Mouse (Mus musculus): ENCODE data around the gene Sp2. TPM values are rescaled to one million over a fixed set of nuclear protein-coding genes. Genes with fewer than 3 reads are reported as not detected.
A peak's percentile ranks its signal among the peaks of the same experiment; 100 is the strongest.

Gene Sp2
- polyA plus RNA-seq, 1 experiment from 2014 or later = 18.6 TPM

- Histone ChIP-seq H3K4me3 (no peak overlapping the region), H3K27me3 (0 out of 2 replicates have a peak, but pooled peaks cover 4% of the 10 kb centered on the region), H3K4me1 (replicated peaks) (peaks cover 13% of the 10 kb centered on the region), H3K27ac (replicated peaks) (no peak overlapping the region), H3K9ac (no peak overlapping the region), H3K36me3 (no peaks in the 10 kb centered on the region), H3K9me3 (no peaks in the 10 kb centered on the region), H3K4me2 (no peak overlapping the region)
- no peak for ATAC-seq (ENCODE audit: low FRiP score, low read depth)
- 79% methylated on average over 5 of the region's 5 CpGs for WGBS
Measured at GRCm38 (mm10) chr11:96991501-96991900, 8.7 kb upstream of the Sp2 start.

- Histone ChIP-seq H3K27me3 (peaks cover 20% of the 10 kb centered on the region), H3K9me3 (no peaks in the 10 kb centered on the region), H3K4me1 (replicated peaks) (peaks cover 13% of the 10 kb centered on the region), H3K4me3 (peak overlapping the region; percentile 43), H3K4me2 (peak overlapping the region; percentile 61), H3K36me3 (no peaks in the 10 kb centered on the region), H3K27ac (replicated peaks) (peak overlapping the region; percentile 56), H3K9ac (peak overlapping the region; percentile 37)
- ATAC-seq (ENCODE audit: low FRiP score, low read depth) = peak; percentile 73
- whole genome bisulfite sequencing = 7% methylated on average over 31 of the region's 31 CpGs
Measured at GRCm38 (mm10) chr11:96987873-96988655, 5.3 kb upstream of the Sp2 start.

GRCm38 (mm10) chr11:96986463-96986862, 3.7 kb upstream of the Sp2 start:
- WGBS = 40% methylated on average over 3 of the region's 3 CpGs
- Histone ChIP-seq H3K4me3 (no peak overlapping the region), H3K9me3 (no peaks in the 10 kb centered on the region), H3K4me1 (replicated peaks) (peaks cover 13% of the 10 kb centered on the region), H3K27me3 (peaks cover 20% of the 10 kb centered on the region), H3K36me3 (no peaks in the 10 kb centered on the region), H3K4me2 (no peak overlapping the region), H3K9ac (no peak overlapping the region), H3K27ac (replicated peaks) (no peak overlapping the region)
- no peak for ATAC-seq (ENCODE audit: low FRiP score, low read depth)

GRCm38 (mm10) chr11:96984903-96985302, 2.1 kb upstream of the Sp2 start:
- Histone ChIP-seq H3K9ac (no peak overlapping the region), H3K9me3 (no peaks in the 10 kb centered on the region), H3K4me1 (replicated peaks) (peaks cover 13% of the 10 kb centered on the region), H3K36me3 (no peaks in the 10 kb centered on the region), H3K27me3 (peaks cover 20% of the 10 kb centered on the region), H3K4me2 (no peak overlapping the region), H3K27ac (replicated peaks) (no peak overlapping the region), H3K4me3 (no peak overlapping the region)
- ATAC-seq (ENCODE audit: low FRiP score, low read depth) = no peak
- 30% methylated on average over 4 of the region's 4 CpGs for WGBS

- Histone ChIP-seq H3K4me3 (no peak overlapping the region), H3K9ac (no peak overlapping the region), H3K4me2 (peak overlapping the region; percentile 27; the same call in 1 of the 2 replicates), H3K4me1 (replicated peaks) (peaks cover 8% of the 10 kb centered on the region), H3K27ac (replicated peaks) (no peak overlapping the region), H3K9me3 (no peaks in the 10 kb centered on the region), H3K36me3 (no peaks in the 10 kb centered on the region), H3K27me3 (peaks cover 15% of the 10 kb centered on the region)
- 4% methylated on average over 7 of the region's 7 CpGs for WGBS
- ATAC-seq (ENCODE audit: low FRiP score, low read depth) = no peak
Measured at GRCm38 (mm10) chr11:96982355-96982754, 404 bp downstream of the Sp2 start.

- Histone ChIP-seq H3K4me2 (no peak overlapping the region), H3K36me3 (no peaks in the 10 kb centered on the region), H3K27me3 (peaks cover 15% of the 10 kb centered on the region), H3K4me1 (replicated peaks) (peaks cover 11% of the 10 kb centered on the region), H3K4me3 (no peak overlapping the region), H3K27ac (replicated peaks) (no peak overlapping the region), H3K9ac (no peak overlapping the region), H3K9me3 (no peaks in the 10 kb centered on the region)
- ATAC-seq (ENCODE audit: low FRiP score, low read depth) = no peak
- 73% methylated on average over 15 of the region's 15 CpGs for WGBS
Measured at GRCm38 (mm10) chr11:96981461-96981860, 1.3 kb downstream of the Sp2 start.

GRCm38 (mm10) chr11:96980021-96980420, 2.7 kb downstream of the Sp2 start:
- Histone ChIP-seq H3K9ac (no peak overlapping the region), H3K27ac (replicated peaks) (no peak overlapping the region), H3K4me2 (no peak overlapping the region), H3K4me1 (replicated peaks) (peaks cover 23% of the 10 kb centered on the region), H3K9me3 (no peaks in the 10 kb centered on the region), H3K36me3 (no peaks in the 10 kb centered on the region), H3K4me3 (no peak overlapping the region), H3K27me3 (peaks cover 8% of the 10 kb centered on the region)
- no peak for ATAC-seq (ENCODE audit: low FRiP score, low read depth)
- WGBS = 82% methylated on average over 5 of the region's 5 CpGs

GRCm38 (mm10) chr11:96979329-96979728, 3.4 kb downstream of the Sp2 start:
- Histone ChIP-seq H3K36me3 (no peaks in the 10 kb centered on the region), H3K27me3 (peaks cover 7% of the 10 kb centered on the region; the same call in 1 of the 2 replicates), H3K27ac (replicated peaks) (no peak overlapping the region), H3K4me3 (no peak overlapping the region), H3K4me2 (no peak overlapping the region), H3K4me1 (replicated peaks) (peaks cover 25% of the 10 kb centered on the region), H3K9me3 (no peaks in the 10 kb centered on the region), H3K9ac (no peak overlapping the region)
- WGBS = 85% methylated on average over 7 of the region's 7 CpGs
- no peak for ATAC-seq (ENCODE audit: low FRiP score, low read depth)

- peaks cover 32% of the 10 kb centered on the region for H3K4me1 ChIP-seq (replicated peaks)
- peak overlapping the region; percentile 86 for H3K27ac ChIP-seq (replicated peaks)
- 30% methylated on average over 17 of the region's 17 CpGs for WGBS
- no peaks in the 10 kb centered on the region for H3K9me3 ChIP-seq
- H3K4me3 ChIP-seq = peak overlapping the region; percentile 92
- H3K4me2 ChIP-seq = peak overlapping the region; percentile 67
- ATAC-seq (ENCODE audit: low FRiP score, low read depth) = no peak
- H3K9ac ChIP-seq = peak overlapping the region; percentile 62
- H3K36me3 ChIP-seq = no peaks in the 10 kb centered on the region
- no peaks in the 10 kb centered on the region for H3K27me3 ChIP-seq
Measured at GRCm38 (mm10) chr11:96978401-96979246, 4.1 kb downstream of the Sp2 start.

- Histone ChIP-seq H3K4me3 (peak overlapping the region; percentile 92), H3K9ac (peak overlapping the region; percentile 92), H3K27ac (replicated peaks) (peak overlapping the region; percentile 99), H3K27me3 (no peaks in the 10 kb centered on the region), H3K36me3 (no peaks in the 10 kb centered on the region), H3K4me2 (peak overlapping the region; percentile 67), H3K9me3 (no peaks in the 10 kb centered on the region), H3K4me1 (replicated peaks) (peaks cover 40% of the 10 kb centered on the region)
- 0% methylated on average over 45 of the region's 45 CpGs for WGBS
- ATAC-seq (ENCODE audit: low FRiP score, low read depth) = peak; percentile 99
Measured at GRCm38 (mm10) chr11:96977606-96978400, 5.0 kb downstream of the Sp2 start.

GRCm38 (mm10) chr11:96976911-96977591, 5.7 kb downstream of the Sp2 start:
- Histone ChIP-seq H3K9ac (peak overlapping the region; percentile 92), H3K9me3 (no peaks in the 10 kb centered on the region)

More at GRCm38 (mm10) chr11:96976911-96977591, 5.7 kb downstream of the Sp2 start:
- peak overlapping the region; percentile 99 for H3K27ac ChIP-seq (replicated peaks)
- peak; percentile 71 for ATAC-seq (ENCODE audit: low FRiP score, low read depth)
- H3K36me3 ChIP-seq = no peaks in the 10 kb centered on the region
- H3K4me1 ChIP-seq (replicated peaks) = peaks cover 46% of the 10 kb centered on the region
- WGBS = 1% methylated on average over 42 of the region's 50 CpGs
- H3K4me3 ChIP-seq = peak overlapping the region; percentile 92
- H3K27me3 ChIP-seq = no peaks in the 10 kb centered on the region
- H3K4me2 ChIP-seq = peak overlapping the region; percentile 67

Data from hindbrain, embryonic 15.5 days (tissue).